Mouse (Mus musculus) hindbrain, postnatal 0 days (tissue): Measurements from ENCODE around the gene 1700022I11Rik. TPM values are rescaled to one million over a fixed set of nuclear protein-coding genes. Genes with fewer than 3 reads are reported as not detected.
A peak's percentile ranks its signal among the peaks of the same experiment; 100 is the strongest.

Experiments used
- ATAC-seq: fragments of 200-750 bp; cut with Nextera tagmentation; 2 replicates; pipeline ENCODE4 v1.8.0; 2017; ENCODE audit warnings: mild to moderate bottlenecking, moderate TSS enrichment, moderate library complexity
- DNase-seq: peaks from one replicate; pipeline ENCODE4 v3.0.0-alpha.2; 2015; ENCODE audit warnings: low spot score
- H3K27ac ChIP-seq: fragments of 300-500 bp; sonication (generic); 2 replicates; pipeline ENCODE4 v1.5.1; 2014; ENCODE audit warnings: mild to moderate bottlenecking
- H3K27me3 ChIP-seq: fragments of 300-500 bp; sonication (generic); 2 replicates; pipeline ENCODE4 v1.6.1; 2014; ENCODE audit warnings: low read length, mixed read lengths; ENCODE audit not compliant: insufficient read depth
- H3K36me3 ChIP-seq: fragments of 300-500 bp; sonication (generic); 2 replicates; pipeline ENCODE4 v1.6.1; 2014; ENCODE audit warnings: low read length, mixed read lengths; ENCODE audit not compliant: insufficient read depth
- H3K4me1 ChIP-seq: fragments of 300-500 bp; sonication (generic); 2 replicates; pipeline ENCODE4 v1.6.1; 2014; ENCODE audit warnings: antibody characterized with exemption, low read length, mixed read lengths; ENCODE audit not compliant: insufficient read depth
- H3K4me2 ChIP-seq: fragments of 300-500 bp; sonication (generic); 2 replicates; pipeline ENCODE4 v1.6.1; 2014; ENCODE audit warnings: low read depth, mild to moderate bottlenecking, low read length, moderate library complexity, mixed read lengths
- H3K4me3 ChIP-seq: fragments of 300-500 bp; sonication (generic); 2 replicates; pipeline ENCODE4 v1.5.1; 2014; ENCODE audit warnings: low read length
- H3K9ac ChIP-seq: fragments of 300-500 bp; sonication (generic); replicated peaks from 2 replicates; pipeline ENCODE4 v1.6.1; 2014; ENCODE audit warnings: mild to moderate bottlenecking, low read length, moderate library complexity, mixed read lengths
- H3K9me3 ChIP-seq: fragments of 300-500 bp; sonication (generic); 2 replicates; pipeline ENCODE4 v1.6.1; 2016; ENCODE audit warnings: low read length, mixed read lengths
- CTCF ChIP-seq: IDR thresholded peaks from 2 replicates; pipeline ENCODE4 v1.5.1; 2016; ENCODE audit warnings: antibody characterized with exemption, control low read depth, low read depth
- WGBS: fragments of 180-500 bp; shearing (Covaris S2); extraction: QIAGEN DNeasy Blood & Tissue Kit; methylation state at CpG from one replicate; pipeline ENCODE4 v1.1.7; 2014; 5-methylcytosine and 5-hydroxymethylcytosine counted together
- polyA plus RNA-seq: library from polyadenylated mRNA; unstranded; fragments of >200 nt; fragmentation: Nextera tagmentation; extraction: Ambion mirVana; gene quantifications from 2 replicates; pipeline ENCODE4 v1.2.1, GENCODE M21; 2015
- total RNA-seq: library from RNA; depleted of rRNA; stranded (reverse); fragments of >200 nt; gene quantifications from 2 replicates; pipeline ENCODE4 v1.2.3, GENCODE M21; 2014

The 1700022I11Rik gene
- total and polyA plus RNA-seq, 2 experiments from 2014 or later, result 0.60 TPM; not detected in 1

DNA sequence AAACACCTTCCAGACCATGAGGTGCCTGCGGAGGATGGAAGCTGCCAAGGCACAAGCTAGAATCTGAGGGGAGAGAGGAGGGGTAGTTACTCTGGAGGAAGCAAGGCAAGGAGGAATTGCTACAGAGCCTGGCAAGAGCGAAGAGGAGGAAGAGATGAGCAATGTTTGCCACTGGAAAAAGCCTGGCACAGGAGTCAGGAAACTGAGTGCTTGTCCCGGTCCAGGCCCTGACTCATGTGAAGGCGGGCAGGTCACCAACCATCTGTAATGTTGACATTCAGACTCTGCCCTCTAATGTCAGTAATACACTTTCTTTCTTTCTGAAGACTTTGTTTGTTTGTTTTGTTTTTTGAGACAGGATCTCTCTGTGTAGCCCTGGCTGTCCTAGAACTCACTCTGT is 48.8 kb downstream of the 1700022I11Rik start:
- Histone ChIP-seq H3K9ac (no peak overlapping the region), H3K27me3 (no peaks in the 10 kb centered on the region), H3K9me3 (no peaks in the 10 kb centered on the region), H3K4me2 (no peak overlapping the region), H3K27ac (no peak overlapping the region), H3K4me3 (no peak overlapping the region), H3K36me3 (peaks cover 42% of the 10 kb centered on the region), H3K4me1 (no peaks in the 10 kb centered on the region)
- DNase-seq, result no peak
- ATAC-seq, result no peak
- TF ChIP-seq CTCF, result no peak
- 94% methylated on average over 4 of the region's 4 CpGs for WGBS

- ATAC-seq (no peak), DNase-seq (no peak)
- TF ChIP-seq CTCF, result no peak
- Histone ChIP-seq H3K9me3 (no peaks in the 10 kb centered on the region), H3K4me1 (peaks cover 4% of the 10 kb centered on the region), H3K4me3 (no peak overlapping the region), H3K9ac (no peak overlapping the region), H3K36me3 (peaks cover 45% of the 10 kb centered on the region), H3K27ac (no peak overlapping the region), H3K4me2 (no peak overlapping the region), H3K27me3 (no peaks in the 10 kb centered on the region)
- 92% methylated on average over 10 of the region's 10 CpGs for WGBS
These were observed 49.8 kb downstream of the 1700022I11Rik start for GRCm38 (mm10) chr4:43019176-43019575.

GRCm38 (mm10) chr4:43019641-43020465 is 50.4 kb downstream of the 1700022I11Rik start:
- no peak for TF ChIP-seq CTCF
- Histone ChIP-seq H3K27me3 (no peaks in the 10 kb centered on the region), H3K9me3 (no peaks in the 10 kb centered on the region), H3K27ac (no peak overlapping the region), H3K4me1 (peaks cover 11% of the 10 kb centered on the region), H3K4me3 (no peak overlapping the region), H3K36me3 (peaks cover 45% of the 10 kb centered on the region), H3K4me2 (no peak overlapping the region), H3K9ac (no peak overlapping the region)
- DNase-seq (no peak), ATAC-seq (no peak)
- 95% methylated on average over 23 of the region's 23 CpGs for WGBS

GRCm38 (mm10) chr4:43020876-43021275 is 51.5 kb downstream of the 1700022I11Rik start:
- no peak for TF ChIP-seq CTCF
- no peak overlapping the region for H3K4me3 ChIP-seq
- ATAC-seq (no peak), DNase-seq (no peak)
- no peak overlapping the region for H3K27ac ChIP-seq
- no peaks in the 10 kb centered on the region for H3K27me3 ChIP-seq
- 86% methylated on average over 16 of the region's 16 CpGs for WGBS
- peaks cover 13% of the 10 kb centered on the region for H3K4me1 ChIP-seq
- H3K9me3 ChIP-seq, result no peaks in the 10 kb centered on the region
- H3K4me2 ChIP-seq, result no peak overlapping the region
- H3K9ac ChIP-seq, result no peak overlapping the region
- peaks cover 45% of the 10 kb centered on the region for H3K36me3 ChIP-seq

DNA sequence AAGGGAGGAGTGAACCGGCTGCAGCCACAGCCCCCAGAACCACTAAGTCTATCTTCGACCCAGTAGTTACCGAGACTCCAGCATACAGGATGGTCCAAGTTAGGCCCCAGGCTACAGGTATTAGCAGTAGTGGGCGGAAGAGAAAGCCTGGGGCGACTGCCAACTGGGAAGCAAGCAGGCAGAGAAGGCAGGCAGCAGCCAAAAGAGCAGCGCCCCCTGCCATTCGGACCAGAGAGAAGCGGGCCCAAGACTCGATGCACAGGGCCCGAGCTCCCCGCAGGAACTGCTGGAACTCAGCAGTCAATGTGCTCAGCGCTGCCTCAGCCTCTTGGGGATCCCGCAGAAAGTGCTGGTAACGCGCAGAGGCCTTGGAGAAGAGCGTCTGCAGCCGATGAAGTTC is 51.9 kb downstream of the 1700022I11Rik start:
- Histone ChIP-seq H3K9ac (no peak overlapping the region), H3K27me3 (no peaks in the 10 kb centered on the region), H3K9me3 (no peaks in the 10 kb centered on the region), H3K27ac (no peak overlapping the region), H3K4me1 (peaks cover 13% of the 10 kb centered on the region), H3K4me3 (no peak overlapping the region), H3K36me3 (peaks cover 45% of the 10 kb centered on the region), H3K4me2 (no peak overlapping the region)
- WGBS, result 69% methylated on average over 17 of the region's 17 CpGs
- ATAC-seq (no peak), DNase-seq (no peak)
- TF ChIP-seq CTCF, result no peak

DNA sequence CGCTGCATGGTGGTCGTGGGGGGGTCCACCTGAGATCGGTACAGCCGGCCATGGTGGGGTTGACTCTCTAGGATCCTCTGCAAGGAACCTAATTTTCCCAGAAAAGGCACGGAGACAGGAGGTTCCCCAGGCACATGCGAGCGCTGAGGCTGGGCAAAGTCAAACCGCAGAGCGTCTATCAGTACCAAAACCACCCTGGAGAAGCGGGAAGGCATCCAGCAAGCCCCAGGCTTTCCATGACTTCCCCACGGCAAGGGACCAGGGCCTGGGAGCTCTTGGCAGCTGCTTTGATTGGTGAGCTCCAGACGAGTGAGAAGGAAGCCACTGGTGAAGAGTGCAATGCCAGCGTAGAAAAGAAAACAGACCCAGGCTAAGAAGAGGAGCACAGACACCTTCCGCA is 55.3 kb downstream of the 1700022I11Rik start:
- no peak for ATAC-seq
- Histone ChIP-seq H3K4me3 (peak overlapping the region; percentile 48), H3K27me3 (no peaks in the 10 kb centered on the region), H3K27ac (peak overlapping the region; percentile 92; the same call in 1 of the 2 replicates), H3K4me1 (peaks cover 13% of the 10 kb centered on the region), H3K9me3 (no peaks in the 10 kb centered on the region), H3K9ac (peak overlapping the region; percentile 50; the same call in 1 of the 2 replicates), H3K36me3 (peaks cover 48% of the 10 kb centered on the region), H3K4me2 (peak overlapping the region; percentile 75)
- DNase-seq, result no peak
- WGBS, result 71% methylated on average over 14 of the region's 14 CpGs
- no peak for TF ChIP-seq CTCF
